Mouse (Mus musculus): Measurements from ENCODE around the gene Tpgs1.

DNA sequence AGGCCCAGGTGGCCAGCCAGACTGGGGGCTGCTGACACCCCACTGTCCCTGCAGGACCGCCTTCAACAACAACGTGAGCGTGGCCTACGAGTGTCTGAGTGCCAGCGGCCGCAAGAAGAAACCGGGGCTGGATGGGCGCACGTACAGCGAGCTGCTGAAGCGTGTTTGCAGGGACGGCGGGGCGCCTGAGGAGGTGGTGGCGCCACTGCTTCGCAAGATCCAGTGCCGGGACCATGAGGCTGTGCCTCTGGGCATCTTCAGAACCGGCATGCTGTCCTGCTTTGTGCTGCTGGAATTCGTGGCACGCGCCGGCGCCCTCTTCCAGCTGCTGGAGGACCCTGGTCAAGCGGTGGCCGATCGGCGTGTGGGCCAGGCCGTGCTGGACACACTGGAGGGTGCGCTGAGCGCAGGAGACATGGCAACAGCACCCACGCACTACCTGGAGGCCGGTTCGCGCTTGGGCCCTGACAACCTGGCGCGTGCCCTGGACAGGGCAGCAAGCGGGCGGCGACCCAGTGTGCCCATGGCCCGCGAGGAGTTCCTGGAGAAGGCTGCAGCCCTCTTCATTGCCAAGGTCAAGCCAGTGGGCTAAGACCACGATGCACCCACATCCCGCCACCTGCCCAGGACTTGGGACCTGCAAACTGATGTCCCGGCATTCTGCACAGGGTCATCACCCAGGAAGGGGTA, 6.3 kb downstream of the Tpgs1 start:
- TF ChIP-seq RCOR1 (IDR thresholded peaks at IDR 0.05; ENCODE audit: low read depth, low read length), result no peak
- no peak for TF ChIP-seq ZNF384 (IDR thresholded peaks at IDR 0.05; ENCODE audit: low read depth, low read length)
- TF ChIP-seq E2F4 (IDR thresholded peaks at IDR 0.05; ENCODE audit: borderline replicate concordance, low read depth, low read length), result no peak
- TF ChIP-seq POLR2A (IDR thresholded peaks at IDR 0.05; ENCODE audit: control insufficient read depth in 1 of 2, insufficient read depth in 1 of 2, low read depth in 1 of 2, low read length in 2 of 2, poor library complexity in 1 of 2), result no peak
- no peak for TF ChIP-seq UBTF (IDR thresholded peaks at IDR 0.05; ENCODE audit: borderline replicate concordance, insufficient read depth, low read depth, low read length)
- no peak for TF ChIP-seq ZC3H11A (IDR thresholded peaks at IDR 0.05; ENCODE audit: low read depth, low read length)
